Mouse (Mus musculus): ENCODE results near the gene Mrpl55. TPM values are rescaled to one million over a fixed set of nuclear protein-coding genes. Genes with fewer than 3 reads are reported as not detected.

Gene Mrpl55
- 66.4 TPM in 2 replicates for total RNA-seq (2012; rRNA removed)

DNA sequence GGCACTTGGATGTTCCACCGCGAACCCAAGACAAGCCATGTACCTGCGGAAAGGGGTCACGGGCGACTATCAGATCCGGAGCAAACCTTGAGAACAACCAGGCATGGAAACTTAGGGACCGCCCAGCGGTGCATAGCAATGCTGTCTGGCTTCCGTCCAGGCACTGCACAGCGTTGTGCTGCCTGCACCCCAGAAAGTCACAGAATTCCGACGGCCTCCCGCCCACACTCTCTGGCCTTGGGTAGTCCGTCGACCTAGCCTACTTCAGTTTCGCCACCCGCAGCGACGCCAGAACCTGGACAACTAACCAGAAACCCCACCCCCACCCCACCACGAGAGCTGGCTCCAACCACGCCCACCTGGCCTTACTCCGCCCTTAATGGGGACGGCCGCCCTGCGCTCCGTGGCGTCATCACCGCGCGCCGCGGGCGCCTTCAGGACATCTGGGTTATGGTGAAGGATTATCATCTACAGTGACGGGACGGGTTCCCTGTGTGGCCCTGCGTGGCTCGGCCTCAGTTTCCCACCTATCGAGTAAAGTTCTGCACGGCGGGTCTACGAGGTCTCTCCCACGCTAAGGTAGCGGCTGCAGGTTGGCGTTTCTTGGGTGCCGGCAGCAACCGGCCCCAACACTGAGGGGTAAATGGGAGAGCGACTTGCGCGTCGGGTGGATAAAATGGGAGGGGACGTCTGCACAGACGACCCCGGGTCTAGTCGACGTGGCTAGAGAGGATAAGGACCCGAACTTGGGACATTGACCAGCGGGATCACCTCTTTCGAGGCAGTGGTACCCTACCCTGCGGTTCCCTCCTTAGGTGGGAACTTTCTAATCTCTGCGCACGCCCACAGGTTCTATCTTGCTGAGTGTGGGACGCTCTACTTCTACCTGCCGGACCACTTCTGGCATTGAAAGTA lies at the start of gene Mrpl55:
Mrpl55 (plus strand) TSS at position 406 of the 915 bp plus-strand sequence.
- no peak within 1 kb of the TSS for H3K27ac ChIP-seq (ENCODE audit: insufficient read depth, low read depth, low read length, poor library complexity, severe bottlenecking)
- no peak for TF ChIP-seq ZC3H11A (IDR thresholded peaks at IDR 0.05; ENCODE audit: borderline replicate concordance, low read depth, low read length)
- peak; percentile 60; the same call in 1 of the 2 replicates for TF ChIP-seq HCFC1 (IDR thresholded peaks at IDR 0.05; ENCODE audit: borderline replicate concordance, insufficient read depth, low read length)
- no peak for TF ChIP-seq CHD2 (IDR thresholded peaks at IDR 0.05; ENCODE audit: low read depth, low read length)
- no peak for TF ChIP-seq ZNF384 (IDR thresholded peaks at IDR 0.05; ENCODE audit: low read depth, low read length)
- no peak for TF ChIP-seq MAFK (IDR thresholded peaks at IDR 0.05; ENCODE audit: insufficient read depth, low read depth, low read length)
- peaks cover 10% of the 10 kb centered on the region for H3K36me3 ChIP-seq (ENCODE audit: control insufficient read depth, insufficient read depth, low read length, poor library complexity, severe bottlenecking)
- peak within 1 kb of the TSS; percentile 74 for H3K9ac ChIP-seq (ENCODE audit: insufficient read depth, low read depth, low read length, poor library complexity, severe bottlenecking)
- peaks cover 0 to 2% of the 10 kb centered on the region in 2 experiments; a peak in 1 of 4 replicates for H3K4me1 ChIP-seq (ENCODE audit: control insufficient read depth in 2 of 2, insufficient read depth in 2 of 2, low read length in 2 of 2, poor library complexity in 1 of 2)
- peak; percentile 69 for DNase-seq (ENCODE audit: low read depth, low spot score)
- in situ Hi-C loops (cut with MboI; ENCODE audit: low sequenced_read_pairs in 2 of 2, unreplicated experiment in 2 of 2): no loop called here
- peak within 1 kb of the TSS; percentile 67 to 84 for H3K4me3 ChIP-seq (ENCODE audit: insufficient read depth in 1 of 2, low read depth in 1 of 2, low read length in 2 of 2, poor library complexity in 1 of 2, severe bottlenecking in 1 of 2)
- H3K9me3 ChIP-seq (ENCODE audit: control insufficient read depth, insufficient read depth, low read depth, low read length): no peaks in the 10 kb centered on the region

DNA sequence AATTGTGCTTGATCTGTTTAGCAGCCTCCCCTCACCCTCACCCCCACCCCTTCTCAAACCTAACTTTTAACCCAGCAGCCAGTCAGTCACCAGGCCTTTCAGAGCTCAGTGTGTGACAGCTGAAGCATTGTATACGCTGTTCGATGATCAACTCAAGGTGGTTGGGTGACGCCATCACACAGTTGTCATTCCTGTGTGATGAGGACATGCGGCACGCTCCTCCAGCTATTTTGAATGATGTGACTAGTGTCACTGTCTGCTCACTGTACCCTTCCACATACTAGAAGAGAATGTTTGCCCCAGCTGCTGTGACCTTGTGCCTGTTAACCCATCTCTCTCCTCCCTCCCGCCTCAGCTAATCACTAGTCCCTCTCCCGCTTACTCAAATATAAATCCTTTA lies 48.1 kb upstream of the Mrpl55 start:
- no peak for DNase-seq (ENCODE audit: low read depth, low spot score)
- Histone ChIP-seq H3K36me3 (ENCODE audit: control insufficient read depth, insufficient read depth, low read length, poor library complexity, severe bottlenecking) (no peaks in the 10 kb centered on the region), H3K9me3 (ENCODE audit: control insufficient read depth, insufficient read depth, low read depth, low read length) (no peaks in the 10 kb centered on the region), H3K9ac (ENCODE audit: insufficient read depth, low read depth, low read length, poor library complexity, severe bottlenecking) (no peak overlapping the region), H3K27ac (ENCODE audit: insufficient read depth, low read depth, low read length, poor library complexity, severe bottlenecking) (no peak overlapping the region), H3K4me1 (ENCODE audit: control insufficient read depth in 2 of 2, insufficient read depth in 2 of 2, low read length in 2 of 2, poor library complexity in 1 of 2) (peaks cover 0 to 4% of the 10 kb centered on the region in 2 experiments; a peak in 1 of 4 replicates), H3K4me3 (ENCODE audit: insufficient read depth in 1 of 2, low read depth in 1 of 2, low read length in 2 of 2, poor library complexity in 1 of 2, severe bottlenecking in 1 of 2) (no peak overlapping the region)
- no peak for TF ChIP-seq CHD2 (IDR thresholded peaks at IDR 0.05; ENCODE audit: low read depth, low read length)
- no peak for TF ChIP-seq ZC3H11A (IDR thresholded peaks at IDR 0.05; ENCODE audit: borderline replicate concordance, low read depth, low read length)
- TF ChIP-seq ZNF384 (IDR thresholded peaks at IDR 0.05; ENCODE audit: low read depth, low read length): no peak
- no peak for TF ChIP-seq MAFK (IDR thresholded peaks at IDR 0.05; ENCODE audit: insufficient read depth, low read depth, low read length)
- TF ChIP-seq HCFC1 (IDR thresholded peaks at IDR 0.05; ENCODE audit: borderline replicate concordance, insufficient read depth, low read length): no peak
- in situ Hi-C loops (cut with MboI; ENCODE audit: low sequenced_read_pairs in 2 of 2, unreplicated experiment in 2 of 2): no loop called here

- TF ChIP-seq ZC3H11A (IDR thresholded peaks at IDR 0.05; ENCODE audit: borderline replicate concordance, low read depth, low read length): no peak
- TF ChIP-seq ZNF384 (IDR thresholded peaks at IDR 0.05; ENCODE audit: low read depth, low read length): no peak
- no peak overlapping the region for H3K9ac ChIP-seq (ENCODE audit: insufficient read depth, low read depth, low read length, poor library complexity, severe bottlenecking)
- no peak for DNase-seq (ENCODE audit: low read depth, low spot score)
- H3K9me3 ChIP-seq (ENCODE audit: control insufficient read depth, insufficient read depth, low read depth, low read length): no peaks in the 10 kb centered on the region
- H3K4me1 ChIP-seq (ENCODE audit: control insufficient read depth in 2 of 2, insufficient read depth in 2 of 2, low read length in 2 of 2, poor library complexity in 1 of 2): peaks cover 0 to 4% of the 10 kb centered on the region in 2 experiments; a peak in 1 of 4 replicates
- no peak overlapping the region for H3K27ac ChIP-seq (ENCODE audit: insufficient read depth, low read depth, low read length, poor library complexity, severe bottlenecking)
- H3K36me3 ChIP-seq (ENCODE audit: control insufficient read depth, insufficient read depth, low read length, poor library complexity, severe bottlenecking): no peaks in the 10 kb centered on the region
- in situ Hi-C loops (cut with MboI; ENCODE audit: low sequenced_read_pairs in 2 of 2, unreplicated experiment in 2 of 2): no loop called here
- no peak overlapping the region for H3K4me3 ChIP-seq (ENCODE audit: insufficient read depth in 1 of 2, low read depth in 1 of 2, low read length in 2 of 2, poor library complexity in 1 of 2, severe bottlenecking in 1 of 2)
These were observed 46.4 kb upstream of the Mrpl55 start for GRCm38 (mm10) chr11:59155900-59156299.

GRCm38 (mm10) chr11:59159099-59159498 lies 43.2 kb upstream of the Mrpl55 start:
- Histone ChIP-seq H3K4me1 (ENCODE audit: control insufficient read depth in 2 of 2, insufficient read depth in 2 of 2, low read length in 2 of 2, poor library complexity in 1 of 2) (peaks cover 0 to 9% of the 10 kb centered on the region in 2 experiments; a peak in 1 of 4 replicates), H3K9me3 (ENCODE audit: control insufficient read depth, insufficient read depth, low read depth, low read length) (no peaks in the 10 kb centered on the region), H3K4me3 (ENCODE audit: insufficient read depth in 1 of 2, low read depth in 1 of 2, low read length in 2 of 2, poor library complexity in 1 of 2, severe bottlenecking in 1 of 2) (peak overlapping the region; percentile 31 to 38; a peak in 3 of 4 replicates), H3K36me3 (ENCODE audit: control insufficient read depth, insufficient read depth, low read length, poor library complexity, severe bottlenecking) (no peaks in the 10 kb centered on the region), H3K9ac (ENCODE audit: insufficient read depth, low read depth, low read length, poor library complexity, severe bottlenecking) (no peak overlapping the region; the same call in 1 of the 2 replicates), H3K27ac (ENCODE audit: insufficient read depth, low read depth, low read length, poor library complexity, severe bottlenecking) (no peak overlapping the region)
- TF ChIP-seq HCFC1 (IDR thresholded peaks at IDR 0.05; ENCODE audit: borderline replicate concordance, insufficient read depth, low read length): no peak
- TF ChIP-seq ZC3H11A (IDR thresholded peaks at IDR 0.05; ENCODE audit: borderline replicate concordance, low read depth, low read length): no peak
- no peak for TF ChIP-seq CHD2 (IDR thresholded peaks at IDR 0.05; ENCODE audit: low read depth, low read length)
- no peak for TF ChIP-seq MAFK (IDR thresholded peaks at IDR 0.05; ENCODE audit: insufficient read depth, low read depth, low read length)
- no peak for TF ChIP-seq ZNF384 (IDR thresholded peaks at IDR 0.05; ENCODE audit: low read depth, low read length)
- in situ Hi-C loops (cut with MboI; ENCODE audit: low sequenced_read_pairs in 2 of 2, unreplicated experiment in 2 of 2): no loop called here
- no peak for DNase-seq (ENCODE audit: low read depth, low spot score)

Data from ES-E14 (cell line).